Comparison of ENCODE assay signal across 1 mouse cellular context in genomic region chr10:12929149-12929856, GRCm38 (mm10).
TF ChIP-seq lines count a peak whose summit lies in the region.

No protein-coding gene starts in this region.

TF ChIP-seq in MEL, 35 proteins besides CTCF, POLR2A, EP300 and RAD21 (continued from another document):
- TF ChIP-seq ZMIZ1 (IDR thresholded peaks at IDR 0.05; ENCODE audit: low read depth, low read length) (no peak), ZKSCAN1 (IDR thresholded peaks at IDR 0.05; ENCODE audit: low read depth, low read length) (no peak), RCOR1 (IDR thresholded peaks at IDR 0.05; ENCODE audit: low read depth, low read length) (no peak), POLR2AphosphoS5 (IDR thresholded peaks at IDR 0.05; ENCODE audit: borderline replicate concordance, low read depth, low read length) (no peak), NRF1 (IDR thresholded peaks at IDR 0.05; ENCODE audit: insufficient read depth, low read depth, low read length, poor library complexity, severe bottlenecking) (no peak), MAZ (IDR thresholded peaks at IDR 0.05; ENCODE audit: low read depth, low read length) (no peak)
